8 mouse cellular contexts compared by ENCODE assay signal in genomic region chr11:120347791-120348683, GRCm38 (mm10). TPM values are rescaled to one million over a fixed set of nuclear protein-coding genes. Genes with fewer than 3 reads are reported as not detected.
DNase-seq lines count a peak whose midpoint lies in the region; ATAC-seq and TF ChIP-seq lines count a peak whose summit lies in the region.

Actg1 (minus strand) TSS chr11:120348542.

- peaks cover 21% of the 10 kb centered on the region for H3K36me3 ChIP-seq in C2C12 (ENCODE audit: control insufficient read depth, insufficient read depth)
- H3K36me3 ChIP-seq in heart, embryonic 11.5 days (ENCODE audit: control insufficient read depth, insufficient read depth, low read length) = peaks cover 2% of the 10 kb centered on the region; the same call in 1 of the 2 replicates
- H3K36me3 ChIP-seq in kidney, embryonic 16.5 days (ENCODE audit: insufficient read depth, low read length) = peaks cover 15% of the 10 kb centered on the region
- peaks cover 16% of the 10 kb centered on the region for H3K36me3 ChIP-seq in liver, embryonic 12.5 days
- H3K36me3 ChIP-seq in stomach, embryonic 16.5 days (ENCODE audit: control insufficient read depth, insufficient read depth, low read length) = peaks cover 5% of the 10 kb centered on the region; the same call in 1 of the 2 replicates

- TF ChIP-seq POLR2A in embryonic fibroblast, embryonic 13.5 days (IDR thresholded peaks at IDR 0.05; ENCODE audit: low read depth, low read length) = peak; percentile 83

- H3ac ChIP-seq in C2C12 (ENCODE audit: control insufficient read depth, insufficient read length, low read depth) = peak within 1 kb of the TSS; percentile 92

- peaks cover 31% of the 10 kb centered on the region for H3K79me3 ChIP-seq in C2C12 (ENCODE audit: low read depth)

- peak within 1 kb of the TSS; percentile 99 for H3K27ac ChIP-seq in embryonic fibroblast, embryonic 13.5 days (ENCODE audit: insufficient read depth, low read length)
- peak within 1 kb of the TSS; percentile 100 for H3K27ac ChIP-seq in heart, embryonic 11.5 days (ENCODE audit: low read depth, low read length)
- H3K27ac ChIP-seq in kidney, embryonic 16.5 days (ENCODE audit: low read length) = peak within 1 kb of the TSS; percentile 100
- H3K27ac ChIP-seq in liver, embryonic 12.5 days = peak within 1 kb of the TSS; percentile 98
- H3K27ac ChIP-seq in stomach, embryonic 16.5 days (ENCODE audit: low read length) = peak within 1 kb of the TSS; percentile 100

- DNase-seq in brain, adult 2 months (ENCODE audit: low read depth, low spot score) = peak; percentile 91
- peak; percentile 76 to 84 for DNase-seq in natural killer cell, adult 2 months (ENCODE audit: low spot score in 2 of 2)

- H3K4me2 ChIP-seq in heart, embryonic 11.5 days = peak within 1 kb of the TSS; percentile 98
- peak within 1 kb of the TSS; percentile 57 for H3K4me2 ChIP-seq in kidney, embryonic 16.5 days (replicated peaks; ENCODE audit: low read depth, low read length)
- peak within 1 kb of the TSS; percentile 100 for H3K4me2 ChIP-seq in liver, embryonic 12.5 days
- peak within 1 kb of the TSS; percentile 90 for H3K4me2 ChIP-seq in stomach, embryonic 16.5 days (ENCODE audit: low read depth, low read length)

- ATAC-seq in heart, embryonic 11.5 days (replicated peaks; ENCODE audit: insufficient number of reproducible peaks, low FRiP score, low TSS enrichment) = peak; percentile 76
- ATAC-seq in kidney, embryonic 16.5 days (ENCODE audit: low FRiP score, low TSS enrichment) = peak; percentile 60
- peak; percentile 74 for ATAC-seq in liver, embryonic 12.5 days
- peak; percentile 69 for ATAC-seq in stomach, embryonic 16.5 days (ENCODE audit: insufficient read depth, low FRiP score)

- H3K9me3 ChIP-seq in heart, embryonic 11.5 days (replicated peaks; ENCODE audit: control insufficient read depth, low read length) = no peaks in the 10 kb centered on the region
- H3K9me3 ChIP-seq in kidney, embryonic 16.5 days (ENCODE audit: low read length) = no peaks in the 10 kb centered on the region
- H3K9me3 ChIP-seq in liver, embryonic 12.5 days (replicated peaks) = no peaks in the 10 kb centered on the region
- no peaks in the 10 kb centered on the region for H3K9me3 ChIP-seq in stomach, embryonic 16.5 days (replicated peaks; ENCODE audit: control insufficient read depth, low read length)

- H3K27me3 ChIP-seq in C2C12 (ENCODE audit: control insufficient read depth, insufficient read depth, insufficient read length) = no peaks in the 10 kb centered on the region
- no peaks in the 10 kb centered on the region for H3K27me3 ChIP-seq in heart, embryonic 11.5 days (ENCODE audit: control insufficient read depth, insufficient read depth, low read length)
- H3K27me3 ChIP-seq in kidney, embryonic 16.5 days (ENCODE audit: insufficient read depth, low read length) = no peaks in the 10 kb centered on the region
- H3K27me3 ChIP-seq in liver, embryonic 12.5 days (replicated peaks) = peaks cover 32% of the 10 kb centered on the region
- H3K27me3 ChIP-seq in stomach, embryonic 16.5 days (ENCODE audit: control insufficient read depth, insufficient read depth, low read length) = no peaks in the 10 kb centered on the region

- H3K9ac ChIP-seq in heart, embryonic 11.5 days (ENCODE audit: low read depth, low read length) = peak within 1 kb of the TSS; percentile 100
- H3K9ac ChIP-seq in kidney, embryonic 16.5 days (replicated peaks; ENCODE audit: low read length) = peak within 1 kb of the TSS; percentile 100
- peak within 1 kb of the TSS; percentile 100 for H3K9ac ChIP-seq in liver, embryonic 12.5 days
- peak within 1 kb of the TSS; percentile 100 for H3K9ac ChIP-seq in stomach, embryonic 16.5 days (ENCODE audit: low read length)

- H3K4me1 ChIP-seq in embryonic fibroblast, embryonic 13.5 days (ENCODE audit: control insufficient read depth, insufficient read depth, low read length) = peaks cover 16% of the 10 kb centered on the region
- peaks cover 17% of the 10 kb centered on the region for H3K4me1 ChIP-seq in heart, embryonic 11.5 days (ENCODE audit: control insufficient read depth, insufficient read depth, low read length)
- H3K4me1 ChIP-seq in kidney, embryonic 16.5 days (ENCODE audit: insufficient read depth, low read length) = peaks cover 23% of the 10 kb centered on the region
- peaks cover 66% of the 10 kb centered on the region for H3K4me1 ChIP-seq in liver, embryonic 12.5 days
- peaks cover 18% of the 10 kb centered on the region for H3K4me1 ChIP-seq in stomach, embryonic 16.5 days (ENCODE audit: control insufficient read depth, insufficient read depth, low read length)

- no peak for TF ChIP-seq CTCF in C2C12 (IDR thresholded peaks at IDR 0.05; ENCODE audit: control insufficient read depth, insufficient read depth, insufficient read length)
- TF ChIP-seq CTCF in embryonic fibroblast, embryonic 13.5 days (IDR thresholded peaks at IDR 0.05; ENCODE audit: borderline replicate concordance, insufficient read depth, low read length) = no peak

- 3% methylated on average over 92 of the region's 103 CpGs for WGBS in heart, embryonic 11.5 days (ENCODE audit: insufficient replicate concordance)
- WGBS in kidney, embryonic 16.5 days = 3% methylated on average over 99 of the region's 103 CpGs
- 4% methylated on average over 93 of the region's 103 CpGs for WGBS in liver, embryonic 12.5 days (ENCODE audit: insufficient replicate concordance)
- WGBS in stomach, embryonic 16.5 days = under 1% methylated on average over 92 of the region's 103 CpGs

- H3K4me3 ChIP-seq in C2C12 (ENCODE audit: insufficient read depth, poor library complexity, severe bottlenecking) = peak within 1 kb of the TSS; percentile 99
- peak within 1 kb of the TSS; percentile 99 for H3K4me3 ChIP-seq in embryonic fibroblast, embryonic 13.5 days (ENCODE audit: insufficient read depth, low read length)
- peak within 1 kb of the TSS; percentile 94 for H3K4me3 ChIP-seq in heart, embryonic 11.5 days (ENCODE audit: low read depth, low read length)
- peak within 1 kb of the TSS; percentile 99 for H3K4me3 ChIP-seq in kidney, embryonic 16.5 days (ENCODE audit: low read length)
- H3K4me3 ChIP-seq in liver, embryonic 12.5 days = peak within 1 kb of the TSS; percentile 99
- peak within 1 kb of the TSS; percentile 95 for H3K4me3 ChIP-seq in stomach, embryonic 16.5 days (replicated peaks; ENCODE audit: low read length)

- peaks cover 63% of the 10 kb centered on the region for H3K79me2 ChIP-seq in C2C12 (ENCODE audit: control insufficient read depth, insufficient read depth)

TF ChIP-seq in C2C12, 6 proteins besides CTCF, POLR2A, EP300 and RAD21:
- no peak for TF ChIP-seq MYOD1 (IDR thresholded peaks at IDR 0.05; ENCODE audit: control insufficient read depth, insufficient read length, low read depth)
- no peak for TF ChIP-seq FOSL1 (IDR thresholded peaks at IDR 0.05; ENCODE audit: insufficient read depth, low read length, poor library complexity, severe bottlenecking)
- peak; percentile 51 for TF ChIP-seq USF1 (IDR thresholded peaks at IDR 0.05; ENCODE audit: low read depth)
- no peak for TF ChIP-seq MAX (IDR thresholded peaks at IDR 0.05)
- TF ChIP-seq MYOG (IDR thresholded peaks at IDR 0.05; ENCODE audit: control insufficient read depth, extremely low read depth, insufficient read length) = no peak
- TF ChIP-seq CEBPB (IDR thresholded peaks at IDR 0.05; ENCODE audit: low read depth) = no peak

RNA-seq across cellular contexts. Expression of gene Actg1, which starts in this region (rescaled TPM):
- 7,516 TPM for polyA plus RNA-seq in C2C12 (2012; fragmentation: generic; extraction: Trizol)
- polyA plus RNA-seq in embryonic fibroblast, embryonic 13.5 days (2011; ENCODE audit: insufficient read length, low read depth, missing spikeins) = 5,586 and 6,404 TPM in 2 replicates
- polyA plus RNA-seq in heart, embryonic 11.5 days (2014; fragmentation: Nextera tagmentation; extraction: Ambion mirVana) = 1,448 and 1,508 TPM in 2 replicates
- polyA plus RNA-seq in kidney, embryonic 16.5 days (2015; fragmentation: Nextera tagmentation; extraction: Ambion mirVana) = 2,803 and 2,860 TPM in 2 replicates
- 952 and 1,008 TPM in 2 replicates for polyA plus RNA-seq in liver, embryonic 12.5 days (2016; fragmentation: Nextera tagmentation; extraction: Ambion mirVana)
- polyA plus RNA-seq in stomach, embryonic 16.5 days (2015; fragmentation: Nextera tagmentation; extraction: Ambion mirVana) = 2,700 and 3,060 TPM in 2 replicates

Comparison
In these comparisons a context has a peak if more than half of its experiments do, and no peak if none do; other contexts are left out.
1. Peak in every context shown above with its lines: DNase-seq, ATAC-seq, H3K4me3 ChIP-seq and H3K27ac ChIP-seq.